34 mouse cellular contexts compared by ENCODE assay signal in the genomic region with DNA sequence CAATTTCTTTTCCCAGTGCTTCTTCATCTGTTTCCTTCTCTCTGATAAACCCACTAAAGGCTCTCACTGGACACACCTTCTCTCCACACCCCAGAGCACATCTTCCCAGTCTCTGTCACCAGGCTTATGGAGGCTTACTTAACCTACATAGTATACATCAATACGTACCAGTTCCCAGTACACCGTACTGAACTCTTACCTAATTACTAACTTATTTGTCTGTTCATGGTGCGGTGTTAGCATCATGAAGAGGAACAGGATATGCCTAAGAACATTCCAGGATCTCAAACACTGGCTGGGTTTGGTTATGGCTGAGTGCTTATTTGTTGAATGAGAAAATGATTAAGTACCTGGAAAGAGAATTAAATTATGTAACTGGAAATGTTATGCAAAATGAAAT. TPM values are rescaled to one million over a fixed set of nuclear protein-coding genes. Genes with fewer than 3 reads are reported as not detected.
"Had no signal": no experiment of that assay in that cellular context is flagged by ENCODE, and none has a peak within 500 bp of the region (broad histone marks: within the 10 kb centered on the region; RNA-seq: fewer than 3 reads in every experiment).

No protein-coding gene starts in this region.

- H3K4me3 ChIP-seq: embryonic facial prominence, embryonic 10.5 days; embryonic facial prominence, embryonic 12.5 days; embryonic facial prominence, embryonic 13.5 days; embryonic facial prominence, embryonic 15.5 days; erythroblast, embryonic 14.5 days; forebrain, embryonic 10.5 days; forebrain, embryonic 12.5 days; forebrain, embryonic 13.5 days; forebrain, embryonic 15.5 days; gastrocnemius, adult 2 months; heart, adult 2 months had no signal

- H3K9ac ChIP-seq: embryonic facial prominence, embryonic 12.5 days; embryonic facial prominence, embryonic 13.5 days; embryonic facial prominence, embryonic 15.5 days; forebrain, embryonic 12.5 days; forebrain, embryonic 13.5 days; forebrain, embryonic 15.5 days; forebrain, postnatal 0 days had no signal

- H3K9me3 ChIP-seq: embryonic facial prominence, embryonic 12.5 days; embryonic facial prominence, embryonic 13.5 days; embryonic facial prominence, embryonic 15.5 days; forebrain, embryonic 10.5 days; forebrain, embryonic 12.5 days; forebrain, embryonic 15.5 days had no signal

- H3K36me3 ChIP-seq: embryonic facial prominence, embryonic 10.5 days; embryonic facial prominence, embryonic 12.5 days; embryonic facial prominence, embryonic 13.5 days; embryonic facial prominence, embryonic 15.5 days; forebrain, embryonic 10.5 days; forebrain, embryonic 12.5 days; forebrain, embryonic 15.5 days had no signal

- H3K27ac ChIP-seq: embryonic facial prominence, embryonic 10.5 days; embryonic facial prominence, embryonic 12.5 days; embryonic facial prominence, embryonic 13.5 days; embryonic facial prominence, embryonic 15.5 days; forebrain, embryonic 10.5 days; forebrain, embryonic 12.5 days; forebrain, embryonic 13.5 days; forebrain, embryonic 15.5 days; gastrocnemius, adult 2 months; heart, adult 2 months had no signal

- H3K4me1 ChIP-seq: embryonic facial prominence, embryonic 12.5 days; embryonic facial prominence, embryonic 13.5 days; embryonic facial prominence, embryonic 15.5 days; forebrain, embryonic 12.5 days; forebrain, embryonic 13.5 days; forebrain, embryonic 15.5 days had no signal

- DNase-seq: cerebellum, adult 2 months; cerebellum, adult 8-10 months; cerebellum, adult 9-10 months; cerebellum, adult 9-11 months; cerebellum, postnatal 10 days; cerebellum, postnatal 14 days; cerebellum, postnatal 25 days; cerebellum, postnatal 36 days; embryo, embryonic 11 days; forebrain, postnatal 0 days; gastrocnemius, adult 2 months; gastrocnemius, postnatal 10 days; gastrocnemius, postnatal 14 days; gastrocnemius, postnatal 25 days; gastrocnemius, postnatal 36 days; heart, adult 18-20 months; heart, adult 2 months had no signal

- H3K27me3 ChIP-seq: embryonic facial prominence, embryonic 12.5 days; embryonic facial prominence, embryonic 13.5 days; embryonic facial prominence, embryonic 15.5 days; forebrain, embryonic 12.5 days; forebrain, embryonic 13.5 days; forebrain, embryonic 15.5 days had no signal

- H3K4me2 ChIP-seq: embryonic facial prominence, embryonic 12.5 days; embryonic facial prominence, embryonic 13.5 days; embryonic facial prominence, embryonic 15.5 days; forebrain, embryonic 12.5 days; forebrain, embryonic 13.5 days; forebrain, embryonic 15.5 days had no signal

- ATAC-seq: forebrain, embryonic 13.5 days; forebrain, embryonic 14.5 days; forebrain, embryonic 15.5 days; forebrain, embryonic 16.5 days; forebrain, postnatal 0 days had no signal

RNA-seq across cellular contexts. Expression of a gene that starts 3.4 kb away (rescaled TPM):
- polyA plus RNA-seq: cerebellum, adult 2 months; cortical plate, adult 2 months; embryonic facial prominence, embryonic 11.5 days; embryonic facial prominence, embryonic 12.5 days; embryonic facial prominence, embryonic 13.5 days; embryonic facial prominence, embryonic 14.5 days; embryonic facial prominence, embryonic 15.5 days; forebrain, embryonic 10.5 days; forebrain, embryonic 11.5 days; forebrain, embryonic 12.5 days; forebrain, embryonic 13.5 days; forebrain, embryonic 14.5 days; forebrain, embryonic 15.5 days; forebrain, embryonic 16.5 days; forebrain, postnatal 0 days; frontal cortex, adult 2 months; gonadal fat pad, adult 2 months; heart, adult 2 months had no signal

RNA-seq across cellular contexts. Expression of a gene that starts 14.9 kb away (rescaled TPM):
- polyA plus RNA-seq: embryonic facial prominence, embryonic 15.5 days; forebrain, embryonic 13.5 days; forebrain, embryonic 14.5 days; forebrain, embryonic 15.5 days; gonadal fat pad, adult 2 months had no signal

RNA-seq across cellular contexts. Expression of a gene that starts 24.9 kb away (rescaled TPM):
- polyA plus RNA-seq: cerebellum, adult 2 months; cortical plate, adult 2 months; embryonic facial prominence, embryonic 10.5 days; embryonic facial prominence, embryonic 11.5 days; embryonic facial prominence, embryonic 12.5 days; embryonic facial prominence, embryonic 13.5 days; embryonic facial prominence, embryonic 14.5 days; forebrain, embryonic 10.5 days; forebrain, embryonic 11.5 days; forebrain, embryonic 12.5 days; forebrain, embryonic 13.5 days; forebrain, embryonic 14.5 days; forebrain, embryonic 15.5 days; forebrain, embryonic 16.5 days; forebrain, postnatal 0 days; frontal cortex, adult 2 months; gonadal fat pad, adult 2 months; heart, adult 2 months had no signal

RNA-seq across cellular contexts. Expression of a gene that starts 25.7 kb away (rescaled TPM):
- polyA plus RNA-seq: cerebellum, adult 2 months; cortical plate, adult 2 months; embryonic facial prominence, embryonic 10.5 days; embryonic facial prominence, embryonic 11.5 days; embryonic facial prominence, embryonic 12.5 days; embryonic facial prominence, embryonic 13.5 days; embryonic facial prominence, embryonic 14.5 days; embryonic facial prominence, embryonic 15.5 days; erythroblast, embryonic 14.5 days; forebrain, embryonic 10.5 days; forebrain, embryonic 11.5 days; forebrain, embryonic 12.5 days; forebrain, embryonic 13.5 days; forebrain, embryonic 14.5 days; forebrain, embryonic 15.5 days; forebrain, embryonic 16.5 days; forebrain, postnatal 0 days; frontal cortex, adult 2 months; gonadal fat pad, adult 2 months; heart, adult 2 months had no signal

RNA-seq across cellular contexts. Expression of a gene that starts 39.3 kb away (rescaled TPM):
- polyA plus RNA-seq: cerebellum, adult 2 months; cortical plate, adult 2 months; embryonic facial prominence, embryonic 10.5 days; embryonic facial prominence, embryonic 11.5 days; embryonic facial prominence, embryonic 12.5 days; embryonic facial prominence, embryonic 13.5 days; embryonic facial prominence, embryonic 14.5 days; embryonic facial prominence, embryonic 15.5 days; erythroblast, embryonic 14.5 days; forebrain, embryonic 10.5 days; forebrain, embryonic 11.5 days; forebrain, embryonic 12.5 days; forebrain, embryonic 13.5 days; forebrain, embryonic 14.5 days; forebrain, embryonic 15.5 days; forebrain, embryonic 16.5 days; forebrain, postnatal 0 days; frontal cortex, adult 2 months; gonadal fat pad, adult 2 months had no signal
